Mouse (Mus musculus) ovary, postnatal 10 days (tissue): ENCODE measurements at regions not wholly inside any gene's neighbourhood (a gene's known extent, or its start where the extent isn't known, plus 50 kb on each side); places are given as distances from the start of the nearest gene placed in this dataset.

Experiments used
- DNase-seq: peaks from one replicate; pipeline ENCODE4 v3.0.0; 2022; ENCODE audit warnings: low spot score

DNA sequence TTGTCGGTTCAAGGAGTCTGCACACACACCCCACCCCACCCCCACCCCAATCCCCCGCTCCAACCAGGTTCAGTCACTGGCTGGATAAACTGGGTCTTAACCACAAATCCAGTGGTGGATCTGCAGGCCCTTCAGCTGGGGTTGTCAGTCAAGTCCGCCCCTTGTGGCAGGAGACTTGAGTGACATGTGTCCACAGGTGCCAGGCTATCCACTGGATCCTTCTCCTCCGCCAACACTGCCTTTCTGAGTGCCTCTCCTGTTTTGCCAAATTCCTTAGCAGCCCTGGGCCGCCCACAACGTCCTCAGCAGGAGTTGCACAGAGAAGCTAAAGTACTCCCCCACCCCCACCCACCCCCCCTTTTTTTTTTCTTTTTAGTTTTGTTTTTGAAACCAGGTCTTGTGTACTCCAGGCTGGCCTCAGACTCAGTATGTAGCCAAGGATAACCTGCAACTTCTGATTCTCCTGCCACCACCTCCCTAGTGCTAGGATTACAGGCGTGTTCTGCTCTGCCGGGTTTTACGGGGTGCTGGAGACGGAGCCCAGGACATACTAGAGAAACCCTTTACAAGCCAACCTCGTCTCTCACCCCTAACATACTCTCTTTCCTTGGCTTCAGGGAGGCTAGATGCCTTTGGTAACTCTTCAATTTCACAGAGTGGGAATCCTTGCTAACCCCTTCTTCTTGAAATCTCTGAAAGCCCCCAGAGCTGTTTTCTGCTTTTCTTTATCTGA, 57.2 kb upstream of the Zfp280d start:
- no peak for DNase-seq

DNA sequence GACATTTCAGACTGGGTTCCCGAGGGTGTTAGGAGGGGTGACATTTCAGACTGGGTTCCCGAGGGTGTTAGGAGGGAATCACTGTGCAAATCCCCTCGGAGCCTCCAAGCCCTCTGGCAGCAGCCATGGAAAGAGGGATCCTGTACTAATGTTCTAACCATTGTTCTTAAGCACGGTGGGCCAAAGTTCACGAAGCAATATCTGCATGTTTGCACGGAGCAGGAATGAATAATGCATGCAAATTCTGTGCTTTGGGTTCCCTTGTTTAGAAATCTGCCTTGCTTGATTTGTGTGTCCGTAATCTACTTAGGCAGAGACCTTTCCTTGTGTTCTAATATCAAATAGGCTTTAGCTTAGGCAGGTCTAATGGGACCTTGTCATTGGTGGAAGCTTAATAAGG, 55.9 kb upstream of the Zfp280d start:
- no peak for DNase-seq

- DNase-seq = no peak
Observed at GRCm38 (mm10) chr9:72219892-72220291, 54.8 kb upstream of the Zfp280d start.

- no peak for DNase-seq
Observed at GRCm38 (mm10) chr9:72221333-72221732, 53.3 kb upstream of the Zfp280d start.
